Mouse (Mus musculus) spleen, adult 2 months (tissue): ENCODE results near the gene Mrpl38.

Experiments used
- CTCF ChIP-seq: fragments of 200-500 bp; IDR thresholded peaks from 2 replicates; pipeline ENCODE4 v1.5.1; 2011; ENCODE audit warnings: mild to moderate bottlenecking, inconsistent platforms; ENCODE audit not compliant: insufficient read depth, insufficient read length, insufficient replicate concordance; ENCODE audit errors: extremely low read depth
- POLR2A ChIP-seq: fragments of 200-500 bp; IDR thresholded peaks from 2 replicates; pipeline ENCODE4 v1.6.1; 2011; ENCODE audit warnings: low read depth, low read length, inconsistent platforms

DNA sequence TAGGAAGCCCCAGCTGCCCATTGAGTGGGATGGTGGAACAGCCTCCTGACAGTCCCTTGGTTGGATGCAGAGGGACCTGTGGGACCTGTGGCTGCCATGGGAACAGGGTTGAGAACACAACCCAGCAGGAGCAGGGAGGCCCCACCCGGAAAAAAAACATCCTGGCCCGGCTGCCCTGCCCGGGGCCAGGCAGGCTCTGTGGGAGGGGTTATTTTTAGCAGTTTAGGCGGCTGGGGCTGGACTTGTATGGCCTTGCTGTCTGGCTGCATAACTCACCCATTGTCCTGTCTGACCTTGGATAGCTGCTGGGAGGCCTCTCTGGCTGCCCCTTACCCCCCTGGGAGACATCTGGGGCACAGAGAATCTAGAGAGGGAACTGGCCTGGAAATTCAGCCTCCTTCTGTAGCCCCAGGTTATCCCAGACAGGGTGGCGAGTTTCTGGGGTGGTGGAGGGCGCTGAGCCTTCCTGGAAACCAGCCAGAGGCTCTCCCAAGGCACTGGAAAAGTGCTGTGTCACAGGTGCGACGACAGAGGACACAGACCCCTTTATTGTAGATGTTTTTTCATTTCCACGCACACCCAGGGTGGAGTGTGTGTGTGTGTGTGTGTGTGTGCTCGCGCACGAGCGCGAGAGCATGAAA is 34.5 kb downstream of the Mrpl38 start:
- TF ChIP-seq POLR2A: no peak
- TF ChIP-seq CTCF: no peak
